9 mouse cellular contexts compared by ENCODE assay signal in the genomic region with DNA sequence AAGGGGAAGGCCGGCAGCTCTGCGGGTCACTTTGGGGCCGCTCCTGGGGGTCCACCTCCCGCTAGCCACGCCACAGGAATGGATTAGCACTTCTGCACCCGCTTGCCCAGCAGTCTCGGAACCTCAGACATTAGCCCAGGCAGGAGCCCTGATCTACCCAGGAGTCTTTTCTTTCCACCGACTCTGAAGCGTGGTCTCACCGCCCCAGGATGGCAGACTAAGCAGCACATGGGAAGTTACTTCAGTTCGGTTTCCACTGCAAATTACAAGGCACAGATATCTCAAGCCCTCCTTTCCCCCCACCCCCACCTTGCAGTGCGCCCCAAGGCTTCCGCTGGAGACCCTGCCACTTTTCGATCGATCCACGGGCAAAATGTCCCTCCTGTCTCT. TPM values are rescaled to one million over a fixed set of nuclear protein-coding genes. Genes with fewer than 3 reads are reported as not detected.
DNase-seq lines count a peak whose midpoint lies in the region; ATAC-seq and TF ChIP-seq lines count a peak whose summit lies in the region.
"Had no signal": no experiment of that assay in that cellular context is flagged by ENCODE, and none has a peak within 500 bp of the region (broad histone marks: within the 10 kb centered on the region; RNA-seq: fewer than 3 reads in every experiment).

No protein-coding gene starts in this region.

- no peak overlapping the region for H3K27ac ChIP-seq in heart, adult 2 months
- no peak overlapping the region for H3K27ac ChIP-seq in testis, adult 2 months (ENCODE audit: control insufficient read depth, insufficient read depth, low read depth, low read length)
- H3K27ac ChIP-seq in liver, embryonic 11.5 days (ENCODE audit: low read depth, low read length): no peak overlapping the region
- H3K27ac ChIP-seq in stomach, postnatal 0 days (replicated peaks): no peak overlapping the region

- no peaks in the 10 kb centered on the region for H3K9me3 ChIP-seq in liver, embryonic 11.5 days (ENCODE audit: control insufficient read depth, low read length)
- no peaks in the 10 kb centered on the region for H3K9me3 ChIP-seq in stomach, postnatal 0 days (ENCODE audit: control insufficient read depth, low read length)

- ATAC-seq in liver, embryonic 11.5 days (replicated peaks; ENCODE audit: low FRiP score): no peak; the same call in 1 of the 2 replicates
- ATAC-seq in stomach, postnatal 0 days (ENCODE audit: low FRiP score, low TSS enrichment): no peak

- intact Hi-C loops in heart, adult 2 months (cut with DNase I): no loop called here
- intact Hi-C loops in heart, postnatal 25 days (cut with DNase I): no loop called here

- H3K27me3 ChIP-seq in heart, adult 2 months (ENCODE audit: control insufficient read depth, insufficient read depth, low read length): no peaks in the 10 kb centered on the region; the same call in 1 of the 2 replicates
- peaks cover 3% of the 10 kb centered on the region for H3K27me3 ChIP-seq in testis, adult 2 months (ENCODE audit: control insufficient read depth, insufficient read depth, low read length)
- peaks cover 29% of the 10 kb centered on the region for H3K27me3 ChIP-seq in liver, embryonic 11.5 days (replicated peaks; ENCODE audit: control insufficient read depth, insufficient read depth, low read length)
- no peaks in the 10 kb centered on the region for H3K27me3 ChIP-seq in stomach, postnatal 0 days (ENCODE audit: control insufficient read depth, insufficient read depth, low read length)

- H3K4me1 ChIP-seq in heart, adult 2 months (ENCODE audit: control insufficient read depth, insufficient read depth, low read length): no peaks in the 10 kb centered on the region
- peaks cover 14% of the 10 kb centered on the region for H3K4me1 ChIP-seq in testis, adult 2 months (ENCODE audit: control insufficient read depth, insufficient read depth, low read length)
- H3K4me1 ChIP-seq in liver, embryonic 11.5 days (replicated peaks; ENCODE audit: control insufficient read depth, insufficient read depth, low read length): no peaks in the 10 kb centered on the region
- H3K4me1 ChIP-seq in stomach, postnatal 0 days (replicated peaks; ENCODE audit: control insufficient read depth, insufficient read depth): 0 out of 2 replicates have a peak, but pooled peaks cover 2% of the 10 kb centered on the region

- TF ChIP-seq CTCF in heart, adult 2 months (IDR thresholded peaks at IDR 0.05): no peak
- no peak for TF ChIP-seq CTCF in testis, adult 2 months (IDR thresholded peaks at IDR 0.05; ENCODE audit: control insufficient read depth, insufficient read depth, insufficient replicate concordance, low read depth, low read length)
- TF ChIP-seq CTCF in stomach, postnatal 0 days (IDR thresholded peaks at IDR 0.05; ENCODE audit: low read depth): no peak

- H3K4me3 ChIP-seq in heart, adult 2 months: peak overlapping the region; percentile 49; the same call in 1 of the 2 replicates
- H3K4me3 ChIP-seq in testis, adult 2 months (ENCODE audit: control insufficient read depth, low read depth, low read length): peak overlapping the region; percentile 53
- peak overlapping the region; percentile 49 for H3K4me3 ChIP-seq in liver, embryonic 11.5 days (ENCODE audit: low read depth, low read length)
- peak overlapping the region; percentile 46 for H3K4me3 ChIP-seq in stomach, postnatal 0 days (ENCODE audit: low read depth, low read length)

- H3K4me2 ChIP-seq in liver, embryonic 11.5 days: peak overlapping the region; percentile 81
- peak overlapping the region; percentile 89 for H3K4me2 ChIP-seq in stomach, postnatal 0 days (replicated peaks; ENCODE audit: low read depth)

- H3K9ac ChIP-seq in heart, adult 2 months (ENCODE audit: low read depth, low read length): no peak overlapping the region; the same call in 1 of the 2 replicates
- no peak overlapping the region for H3K9ac ChIP-seq in liver, embryonic 11.5 days (ENCODE audit: low read depth, low read length)
- H3K9ac ChIP-seq in stomach, postnatal 0 days (ENCODE audit: low read length): peak overlapping the region; percentile 54; the same call in 1 of the 2 replicates

- 6% methylated on average over 16 of the region's 16 CpGs for WGBS in heart, adult 2 months
- WGBS in liver, embryonic 11.5 days: 4% methylated on average over 16 of the region's 16 CpGs
- WGBS in stomach, postnatal 0 days: 4% methylated on average over 16 of the region's 16 CpGs

- no peaks in the 10 kb centered on the region for H3K36me3 ChIP-seq in heart, adult 2 months (ENCODE audit: control insufficient read depth, insufficient read depth, low read length)
- no peaks in the 10 kb centered on the region for H3K36me3 ChIP-seq in testis, adult 2 months (ENCODE audit: control insufficient read depth, insufficient read depth, low read length)
- no peaks in the 10 kb centered on the region for H3K36me3 ChIP-seq in liver, embryonic 11.5 days (ENCODE audit: control insufficient read depth, insufficient read depth, low read length)
- no peaks in the 10 kb centered on the region for H3K36me3 ChIP-seq in stomach, postnatal 0 days (ENCODE audit: control insufficient read depth, insufficient read depth, low read length)

- no peak for TF ChIP-seq EP300 in heart, adult 2 months (IDR thresholded peaks at IDR 0.05; ENCODE audit: insufficient read depth, low read depth, low read length)
- no peak for TF ChIP-seq EP300 in stomach, postnatal 0 days (optimal IDR thresholded peaks at IDR 0.05)

- DNase-seq in heart, adult 2 months: no peak
- DNase-seq in heart, postnatal 25 days (ENCODE audit: low spot score): no peak
- DNase-seq in testis, postnatal 10 days (ENCODE audit: low spot score): no peak
- no peak for DNase-seq in liver, embryonic 11.5 days (ENCODE audit: low spot score)
- DNase-seq in stomach, postnatal 0 days (ENCODE audit: low spot score): no peak
- DNase-seq in adrenal gland, adult (ENCODE audit: inconsistent age in 2 of 2, low spot score in 1 of 2): no peak
- no peak for DNase-seq in thymus, postnatal 10 days (ENCODE audit: low spot score in 2 of 2)
- DNase-seq: B cell, adult 2 months had no signal

- no peak for TF ChIP-seq POLR2A in heart, adult 2 months (IDR thresholded peaks at IDR 0.05; ENCODE audit: insufficient read depth, low read depth, low read length)
- TF ChIP-seq POLR2A in testis, adult 2 months (IDR thresholded peaks at IDR 0.05; ENCODE audit: control insufficient read depth, low read depth, low read length): no peak

- no peaks in the 10 kb centered on the region for H3K79me2 ChIP-seq in heart, adult 2 months (replicated peaks; ENCODE audit: control insufficient read depth, insufficient read depth, low read length)

RNA-seq across cellular contexts. Expression of gene Tnfaip8l3, which starts 0.6 kb away (rescaled TPM):
- under 1 TPM; 0.20 to 0.26 TPM for total RNA-seq in heart, adult 2 months (2021)
- 0.16 and 0.23 TPM in 2 replicates for polyA plus RNA-seq in heart, adult 2 months (2012; rRNA removed)
- total RNA-seq in heart, postnatal 25 days (2021): under 1 TPM; 0.18 to 0.28 TPM
- 0.06 TPM in 1 of 2 replicates, not detected in the other for polyA plus RNA-seq in testis, adult 2 months (2012; rRNA removed)
- 0.27 TPM in 1 of 2 replicates, not detected in the other for polyA plus RNA-seq in liver, embryonic 11.5 days (2014; fragmentation: Nextera tagmentation; extraction: Ambion mirVana)
- polyA plus RNA-seq in stomach, postnatal 0 days (2015; fragmentation: Nextera tagmentation; extraction: Ambion mirVana): 0.19 and 0.32 TPM in 2 replicates
